Mouse (Mus musculus) MEL (cell line): Measurements from ENCODE around the gene Dync1i2. TPM values are rescaled to one million over a fixed set of nuclear protein-coding genes. Genes with fewer than 3 reads are reported as not detected.

Experiments used
- DNase-seq: peaks from one replicate; pipeline ENCODE4 v3.0.0; 2011; ENCODE audit warnings: low read depth, low spot score
- H3K27ac ChIP-seq: 2 replicates; pipeline ENCODE4 v1.5.1; 2012; ENCODE audit warnings: low read depth, mild to moderate bottlenecking, control low read depth, low read length, moderate library complexity; ENCODE audit not compliant: control insufficient read depth
- H3K27me3 ChIP-seq, 2 experiments: fragments of 150-350 bp in 1 of 2; sonication (generic) in 1 of 2; 2 replicates each; pipeline ENCODE4 v1.6.1; 2012; ENCODE audit warnings: low read length in 2 of 2, mild to moderate bottlenecking in 2 of 2, improper control_type of control experiment in 1 of 2, moderate library complexity in 1 of 2; ENCODE audit not compliant: insufficient read depth in 2 of 2, control insufficient read depth in 1 of 2
- H3K36me3 ChIP-seq, 2 experiments: 2 replicates each; pipeline ENCODE4 v1.6.1; 2012 to 2014; ENCODE audit warnings: low read length in 2 of 2, improper control_type of control experiment in 1 of 2, inconsistent platforms in 1 of 2, mild to moderate bottlenecking in 1 of 2; ENCODE audit not compliant: insufficient read depth in 2 of 2, control insufficient read depth in 1 of 2
- H3K4me1 ChIP-seq, 2 experiments: fragments of 150-350 bp in 1 of 2; sonication (generic) in 1 of 2; 2 replicates each; pipeline ENCODE4 v1.6.1; 2012; ENCODE audit warnings: low read length in 2 of 2, improper control_type of control experiment in 1 of 2, mild to moderate bottlenecking in 1 of 2; ENCODE audit not compliant: insufficient read depth in 2 of 2, control insufficient read depth in 1 of 2
- H3K4me3 ChIP-seq, 2 experiments: fragments of 150-350 bp in 1 of 2; sonication (generic) in 1 of 2; 2 replicates each; pipeline ENCODE4 v1.5.1; 2012; ENCODE audit warnings: low read depth in 2 of 2, low read length in 2 of 2, mild to moderate bottlenecking in 2 of 2, moderate library complexity in 2 of 2, control low read depth in 1 of 2, improper control_type of control experiment in 1 of 2; ENCODE audit not compliant: control insufficient read depth in 1 of 2, insufficient read depth in 1 of 2
- H3K79me2 ChIP-seq: 2 replicates; pipeline ENCODE4 v1.6.1; 2012; ENCODE audit warnings: mild to moderate bottlenecking, low read length, moderate library complexity; ENCODE audit not compliant: control insufficient read depth, poor library complexity, insufficient read depth
- H3K9ac ChIP-seq: 2 replicates; pipeline ENCODE4 v1.6.1; 2012; ENCODE audit warnings: low read depth, mild to moderate bottlenecking, control low read depth, low read length, moderate library complexity; ENCODE audit not compliant: control insufficient read depth, poor library complexity, severe bottlenecking
- H3K9me3 ChIP-seq: fragments of 150-350 bp; sonication (generic); replicated peaks from 2 replicates; pipeline ENCODE4 v1.6.1; 2012; ENCODE audit warnings: mild to moderate bottlenecking, low read length, improper control_type of control experiment, moderate library complexity; ENCODE audit not compliant: insufficient read depth
- BHLHE40 ChIP-seq: IDR thresholded peaks from 2 replicates; pipeline ENCODE4 v1.6.1; 2012; ENCODE audit warnings: low read depth, mild to moderate bottlenecking, inconsistent platforms, low read length, improper control_type of control experiment, borderline replicate concordance
- CHD1 ChIP-seq: IDR thresholded peaks from 2 replicates; pipeline ENCODE4 v1.6.1; 2012; ENCODE audit warnings: low read depth, mild to moderate bottlenecking, inconsistent platforms, low read length, improper control_type of control experiment
- CHD2 ChIP-seq: IDR thresholded peaks from 2 replicates; pipeline ENCODE4 v1.6.1; 2011; ENCODE audit warnings: low read length, improper control_type of control experiment
- CTCF ChIP-seq, 3 experiments: IDR thresholded peaks in 2 of 3; conservative IDR thresholded peaks in 1 of 3; 2 replicates each; pipeline ENCODE4 v1.5.1; 2011 to 2012; ENCODE audit warnings: low read length in 3 of 3, low read depth in 2 of 3, mild to moderate bottlenecking in 2 of 3, improper control_type of control experiment in 1 of 3, inconsistent platforms in 1 of 3, mixed read lengths in 1 of 3, moderate library complexity in 1 of 3; ENCODE audit not compliant: control insufficient read depth in 1 of 3, insufficient read depth in 1 of 3, poor library complexity in 1 of 3, severe bottlenecking in 1 of 3
- E2F4 ChIP-seq: IDR thresholded peaks from 2 replicates; pipeline ENCODE4 v1.6.1; 2011; ENCODE audit warnings: low read depth, low read length, improper control_type of control experiment, borderline replicate concordance
- ELF1 ChIP-seq: IDR thresholded peaks from 2 replicates; pipeline ENCODE4 v1.6.1; 2014; ENCODE audit warnings: low read depth, mild to moderate bottlenecking, inconsistent platforms, low read length, improper control_type of control experiment, moderate library complexity
- JUND ChIP-seq: IDR thresholded peaks from 2 replicates; pipeline ENCODE4 v1.6.1; 2011; ENCODE audit warnings: low read depth, mild to moderate bottlenecking, improper control_type of control experiment, low read length
- MAFK ChIP-seq: IDR thresholded peaks from 2 replicates; pipeline ENCODE4 v1.6.1; 2011; ENCODE audit warnings: low read depth, mild to moderate bottlenecking, low read length, improper control_type of control experiment, borderline replicate concordance
- MAX ChIP-seq: IDR thresholded peaks from 2 replicates; pipeline ENCODE4 v1.6.1; 2011; ENCODE audit warnings: low read length, improper control_type of control experiment
- MXI1 ChIP-seq: IDR thresholded peaks from 2 replicates; pipeline ENCODE4 v1.6.1; 2011; ENCODE audit warnings: mild to moderate bottlenecking, low read depth, low read length, improper control_type of control experiment
- MYB ChIP-seq: IDR thresholded peaks from 2 replicates; pipeline ENCODE4 v1.6.1; 2011; ENCODE audit warnings: mild to moderate bottlenecking, low read depth, low read length, improper control_type of control experiment
- NRF1 ChIP-seq: IDR thresholded peaks from 2 replicates; pipeline ENCODE4 v1.6.1; 2014; ENCODE audit warnings: low read depth, mild to moderate bottlenecking, inconsistent platforms, low read length, improper control_type of control experiment, moderate library complexity; ENCODE audit not compliant: poor library complexity, insufficient read depth, severe bottlenecking
- RAD21 ChIP-seq: IDR thresholded peaks from 2 replicates; pipeline ENCODE4 v1.6.1; 2011; ENCODE audit warnings: mild to moderate bottlenecking, low read depth, low read length, improper control_type of control experiment
- RCOR1 ChIP-seq: IDR thresholded peaks from 2 replicates; pipeline ENCODE4 v1.6.1; 2012; ENCODE audit warnings: low read depth, mild to moderate bottlenecking, inconsistent platforms, low read length, improper control_type of control experiment
- SMC3 ChIP-seq: IDR thresholded peaks from 2 replicates; pipeline ENCODE4 v1.6.1; 2011; ENCODE audit warnings: low read depth, low read length, improper control_type of control experiment
- TBP ChIP-seq: IDR thresholded peaks from 2 replicates; pipeline ENCODE4 v1.8.0; 2011; ENCODE audit warnings: low read depth, low read length, improper control_type of control experiment
- TCF12 ChIP-seq: IDR thresholded peaks from 2 replicates; pipeline ENCODE4 v1.6.1; 2014; ENCODE audit warnings: low read depth, mild to moderate bottlenecking, inconsistent platforms, low read length, improper control_type of control experiment, moderate library complexity
- UBTF ChIP-seq: IDR thresholded peaks from 2 replicates; pipeline ENCODE4 v1.6.1; 2012; ENCODE audit warnings: low read depth, mild to moderate bottlenecking, inconsistent platforms, low read length, improper control_type of control experiment, moderate library complexity, borderline replicate concordance; ENCODE audit not compliant: insufficient read depth
- USF1 ChIP-seq: IDR thresholded peaks from 2 replicates; pipeline ENCODE4 v1.6.1; 2014; ENCODE audit warnings: low read depth, mild to moderate bottlenecking, inconsistent platforms, low read length, improper control_type of control experiment, moderate library complexity
- USF2 ChIP-seq, 2 experiments: IDR thresholded peaks; 2 replicates each; pipeline ENCODE4 v1.6.1; 2011 to 2012; ENCODE audit warnings: improper control_type of control experiment in 2 of 2, low read length in 2 of 2, borderline replicate concordance in 1 of 2, inconsistent platforms in 1 of 2, low read depth in 1 of 2, mild to moderate bottlenecking in 1 of 2; ENCODE audit not compliant: insufficient read depth in 1 of 2
- ZMIZ1 ChIP-seq: IDR thresholded peaks from 2 replicates; pipeline ENCODE4 v1.6.1; 2012; ENCODE audit warnings: low read depth, mild to moderate bottlenecking, inconsistent platforms, low read length, improper control_type of control experiment, moderate library complexity
- polyA plus RNA-seq, 2 experiments: library from polyadenylated mRNA; stranded (reverse) in 1 of 2; unstranded in 1 of 2; fragments of >175 nt in 1 of 2; fragments of >200 nt in 1 of 2; gene quantifications; 2 replicates each; pipeline versions ENCODE4 v1.2.1 to v1.2.4; 2012; ENCODE audit warnings: low replicate concordance in 2 of 2, low read depth in 1 of 2; ENCODE audit not compliant: insufficient read length in 2 of 2, insufficient read depth in 1 of 2, missing spikeins in 1 of 2
- total RNA-seq: library from RNA; depleted of rRNA; stranded (reverse); fragments of 300-350 nt; gene quantifications from 2 replicates; pipeline ENCODE4 v1.2.3, GENCODE M21; 2012

The Dync1i2 gene
- total and polyA plus RNA-seq, 3 experiments, result 21.8 to 156 (median 59.1) TPM

DNA sequence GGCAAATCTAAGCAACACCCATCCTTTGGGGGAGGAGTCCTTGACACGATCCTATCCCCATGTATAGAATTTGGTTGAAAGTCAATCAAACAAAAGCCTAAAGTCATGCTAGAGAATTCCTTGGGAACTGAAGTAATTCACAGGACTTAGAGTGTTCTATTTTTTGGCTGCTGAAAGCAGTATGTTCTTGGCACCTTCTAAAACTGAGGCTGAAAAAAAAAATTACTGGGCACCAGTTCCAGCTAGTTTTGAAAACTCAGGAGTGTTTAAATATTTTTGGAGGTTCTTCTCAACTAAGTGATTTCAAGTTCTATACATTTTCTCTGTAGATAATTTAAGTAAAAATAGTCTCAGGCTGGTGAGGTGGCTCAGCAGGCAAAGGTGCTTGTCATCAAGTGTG is 86.0 kb downstream of the Dync1i2 start:
- H3K9me3 ChIP-seq, result no peaks in the 10 kb centered on the region
- TF ChIP-seq ZMIZ1 (no peak), CHD1 (no peak), RCOR1 (no peak), CHD2 (no peak), MAFK (no peak), MAX (no peak), TBP (no peak), BHLHE40 (no peak), MXI1 (no peak), MYB (no peak), JUND (no peak), USF2 (IDR thresholded peaks at IDR 0.05; ENCODE audit: borderline replicate concordance in 1 of 2, insufficient read depth in 1 of 2, low read depth in 1 of 2, low read length in 2 of 2) (no peak), CTCF (IDR thresholded peaks at IDR 0.05 in 2 of 3, conservative IDR thresholded peaks at IDR 0.05 in 1 of 3; ENCODE audit: control insufficient read depth in 1 of 3, insufficient read depth in 1 of 3, low read depth in 2 of 3, low read length in 3 of 3, poor library complexity in 1 of 3, severe bottlenecking in 1 of 3) (no peak), USF1 (no peak), E2F4 (no peak), RAD21 (no peak)
- TF ChIP-seq, all 39 proteins: peak for 0
- no peak for DNase-seq
- H3K36me3 ChIP-seq, result peaks cover 0 to 6% of the 10 kb centered on the region in 2 experiments; a peak in 3 of 4 replicates
- no peak overlapping the region for H3K9ac ChIP-seq
- H3K27ac ChIP-seq, result no peak overlapping the region
- peaks cover 0 to 5% of the 10 kb centered on the region in 2 experiments; a peak in 2 of 4 replicates for H3K4me1 ChIP-seq
- no peak overlapping the region for H3K4me3 ChIP-seq
- no peaks in the 10 kb centered on the region for H3K79me2 ChIP-seq
- no peaks in the 10 kb centered on the region for H3K27me3 ChIP-seq

DNA sequence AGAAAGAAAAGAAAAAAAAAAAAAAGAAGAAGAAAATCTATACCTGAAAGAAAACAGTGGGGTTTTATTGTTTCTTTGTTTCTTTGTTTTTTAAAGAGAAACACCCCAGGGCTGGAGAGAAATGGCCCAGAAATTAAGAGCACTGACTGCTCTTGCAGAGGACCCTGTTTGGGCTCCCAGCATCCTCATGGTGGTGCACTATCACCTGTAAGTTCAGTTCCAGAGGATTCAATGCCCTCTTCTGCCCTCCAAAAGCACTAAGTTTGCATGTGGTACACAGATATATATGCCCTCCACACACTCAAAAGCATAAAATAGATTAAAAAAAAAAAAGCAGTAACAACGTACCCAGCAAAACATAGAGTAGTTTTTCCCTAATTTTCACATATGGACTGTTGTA is 87.2 kb downstream of the Dync1i2 start:
- H3K27me3 ChIP-seq, result no peaks in the 10 kb centered on the region
- no peak for DNase-seq
- H3K79me2 ChIP-seq, result no peaks in the 10 kb centered on the region
- H3K36me3 ChIP-seq, result peaks cover 0 to 6% of the 10 kb centered on the region in 2 experiments; a peak in 3 of 4 replicates
- TF ChIP-seq RCOR1 (no peak), SMC3 (no peak), TCF12 (no peak), ELF1 (no peak), UBTF (no peak), CHD2 (no peak), NRF1 (no peak)
- no peak overlapping the region for H3K4me3 ChIP-seq
- no peak overlapping the region for H3K27ac ChIP-seq
- no peak overlapping the region for H3K9ac ChIP-seq
- no peaks in the 10 kb centered on the region for H3K9me3 ChIP-seq
- H3K4me1 ChIP-seq, result peaks cover 0 to 4% of the 10 kb centered on the region in 2 experiments; a peak in 2 of 4 replicates
